Comparison of ENCODE assay signal across 7 mouse cellular contexts in genomic region chr8:124661781-124662180, GRCm38 (mm10). TPM values are rescaled to one million over a fixed set of nuclear protein-coding genes. Genes with fewer than 3 reads are reported as not detected.
A peak's percentile ranks its signal among the peaks of the same experiment; 100 is the strongest.
DNase-seq lines count a peak whose midpoint lies in the region; ATAC-seq lines count a peak whose summit lies in the region.

No protein-coding gene starts in this region.

- peak overlapping the region; percentile 78 for H3K4me2 ChIP-seq in lung, embryonic 15.5 days
- peak overlapping the region; percentile 60 for H3K4me2 ChIP-seq in embryonic facial prominence, embryonic 15.5 days (replicated peaks)
- peak overlapping the region; percentile 90 for H3K4me2 ChIP-seq in hindbrain, embryonic 16.5 days (ENCODE audit: low read length)
- H3K4me2 ChIP-seq in midbrain, embryonic 12.5 days (replicated peaks) = peak overlapping the region; percentile 72

- WGBS in lung, embryonic 15.5 days = 12% methylated on average over 9 of the region's 9 CpGs
- 20% methylated on average over 9 of the region's 9 CpGs for WGBS in embryonic facial prominence, embryonic 15.5 days
- WGBS in hindbrain, embryonic 16.5 days = 35% methylated on average over 9 of the region's 9 CpGs
- WGBS in midbrain, embryonic 12.5 days = 56% methylated on average over 9 of the region's 9 CpGs

- no peaks in the 10 kb centered on the region for H3K9me3 ChIP-seq in lung, embryonic 15.5 days
- no peaks in the 10 kb centered on the region for H3K9me3 ChIP-seq in embryonic facial prominence, embryonic 15.5 days (replicated peaks)
- no peaks in the 10 kb centered on the region for H3K9me3 ChIP-seq in hindbrain, embryonic 16.5 days (ENCODE audit: control insufficient read depth, low read length)
- no peaks in the 10 kb centered on the region for H3K9me3 ChIP-seq in midbrain, embryonic 12.5 days

- H3K4me1 ChIP-seq in lung, embryonic 15.5 days = peaks cover 49% of the 10 kb centered on the region
- peaks cover 50% of the 10 kb centered on the region for H3K4me1 ChIP-seq in embryonic facial prominence, embryonic 15.5 days
- peaks cover 46% of the 10 kb centered on the region for H3K4me1 ChIP-seq in hindbrain, embryonic 16.5 days (ENCODE audit: control insufficient read depth, insufficient read depth, low read depth, low read length)
- H3K4me1 ChIP-seq in midbrain, embryonic 12.5 days = peaks cover 40% of the 10 kb centered on the region

- H3K27ac ChIP-seq in lung, embryonic 15.5 days = peak overlapping the region; percentile 84
- peak overlapping the region; percentile 92 for H3K27ac ChIP-seq in embryonic facial prominence, embryonic 15.5 days (replicated peaks)
- H3K27ac ChIP-seq in hindbrain, embryonic 16.5 days (ENCODE audit: low read depth, low read length) = no peak overlapping the region
- no peak overlapping the region for H3K27ac ChIP-seq in midbrain, embryonic 12.5 days (replicated peaks)

- DNase-seq in lung, postnatal 36 days = no peak
- no peak for DNase-seq in adipocyte (ENCODE audit: low spot score)
- DNase-seq in layer of hippocampus, adult 8-10 months (ENCODE audit: low spot score in 2 of 2) = no peak

- H3K27me3 ChIP-seq in lung, embryonic 15.5 days = no peaks in the 10 kb centered on the region
- no peaks in the 10 kb centered on the region for H3K27me3 ChIP-seq in embryonic facial prominence, embryonic 15.5 days
- no peaks in the 10 kb centered on the region for H3K27me3 ChIP-seq in hindbrain, embryonic 16.5 days (replicated peaks; ENCODE audit: control insufficient read depth, insufficient read depth, low read length)
- H3K27me3 ChIP-seq in midbrain, embryonic 12.5 days = no peaks in the 10 kb centered on the region

- H3K9ac ChIP-seq in lung, embryonic 15.5 days = peak overlapping the region; percentile 86
- H3K9ac ChIP-seq in embryonic facial prominence, embryonic 15.5 days = peak overlapping the region; percentile 87; the same call in 1 of the 2 replicates
- peak overlapping the region; percentile 93 for H3K9ac ChIP-seq in hindbrain, embryonic 16.5 days (ENCODE audit: low read depth, low read length)
- H3K9ac ChIP-seq in midbrain, embryonic 12.5 days (replicated peaks) = peak overlapping the region; percentile 87

- peak overlapping the region; percentile 83 for H3K4me3 ChIP-seq in lung, embryonic 15.5 days
- peak overlapping the region; percentile 96 for H3K4me3 ChIP-seq in embryonic facial prominence, embryonic 15.5 days (replicated peaks)
- H3K4me3 ChIP-seq in hindbrain, embryonic 16.5 days (ENCODE audit: low read length) = peak overlapping the region; percentile 96
- H3K4me3 ChIP-seq in midbrain, embryonic 12.5 days = peak overlapping the region; percentile 86

- ATAC-seq in lung, embryonic 15.5 days (ENCODE audit: borderline replicate concordance, extremely low read depth, low FRiP score, low TSS enrichment) = no peak
- no peak for ATAC-seq in embryonic facial prominence, embryonic 15.5 days (ENCODE audit: insufficient number of reproducible peaks, low FRiP score, low TSS enrichment, low read depth)
- ATAC-seq in hindbrain, embryonic 16.5 days = no peak
- ATAC-seq in midbrain, embryonic 12.5 days (ENCODE audit: low FRiP score, low read depth) = no peak

- no peaks in the 10 kb centered on the region for H3K36me3 ChIP-seq in lung, embryonic 15.5 days
- no peaks in the 10 kb centered on the region for H3K36me3 ChIP-seq in embryonic facial prominence, embryonic 15.5 days
- H3K36me3 ChIP-seq in hindbrain, embryonic 16.5 days (ENCODE audit: control insufficient read depth, insufficient read depth, low read length) = no peaks in the 10 kb centered on the region
- no peaks in the 10 kb centered on the region for H3K36me3 ChIP-seq in midbrain, embryonic 12.5 days

RNA-seq across cellular contexts. Expression of gene 2310022B05Rik, which starts 1.4 kb away (rescaled TPM):
- polyA plus RNA-seq in lung, embryonic 15.5 days (2015; fragmentation: Nextera tagmentation; extraction: Ambion mirVana) = 29.9 and 30.1 TPM in 2 replicates
- 37.3 and 38.6 TPM in 2 replicates for polyA plus RNA-seq in embryonic facial prominence, embryonic 15.5 days (2015; fragmentation: Nextera tagmentation; extraction: Ambion mirVana)
- 17.0 and 23.2 TPM in 2 replicates for polyA plus RNA-seq in hindbrain, embryonic 16.5 days (2015; fragmentation: Nextera tagmentation; extraction: Ambion mirVana)
- 22.3 and 23.5 TPM in 2 replicates for polyA plus RNA-seq in midbrain, embryonic 12.5 days (2016; fragmentation: Nextera tagmentation; extraction: Ambion mirVana)
- total RNA-seq in layer of hippocampus, adult 8-10 months (2022) = 10 to 100 TPM; 69.6 to 81.2 (median 75.2) TPM

Comparison
In these comparisons a context has a peak if more than half of its experiments do, and no peak if none do; other contexts are left out.
1. H3K27ac ChIP-seq: peak in lung, embryonic 15.5 days (single experiment) and embryonic facial prominence, embryonic 15.5 days (single experiment); none in hindbrain, embryonic 16.5 days (single experiment) and midbrain, embryonic 12.5 days (single experiment).
2. Peak in every context shown above with its lines, with median percentiles within 50 percentile points of each other: H3K4me2 ChIP-seq, H3K4me3 ChIP-seq and H3K9ac ChIP-seq.